Mouse (Mus musculus) kidney, postnatal 10 days (tissue): ENCODE data around the gene Gadl1.

ENCODE experiments used
- DNase-seq: peaks from one replicate; pipeline ENCODE4 v3.0.0; 2021; ENCODE audit warnings: mixed read lengths

The Gadl1 gene

DNA sequence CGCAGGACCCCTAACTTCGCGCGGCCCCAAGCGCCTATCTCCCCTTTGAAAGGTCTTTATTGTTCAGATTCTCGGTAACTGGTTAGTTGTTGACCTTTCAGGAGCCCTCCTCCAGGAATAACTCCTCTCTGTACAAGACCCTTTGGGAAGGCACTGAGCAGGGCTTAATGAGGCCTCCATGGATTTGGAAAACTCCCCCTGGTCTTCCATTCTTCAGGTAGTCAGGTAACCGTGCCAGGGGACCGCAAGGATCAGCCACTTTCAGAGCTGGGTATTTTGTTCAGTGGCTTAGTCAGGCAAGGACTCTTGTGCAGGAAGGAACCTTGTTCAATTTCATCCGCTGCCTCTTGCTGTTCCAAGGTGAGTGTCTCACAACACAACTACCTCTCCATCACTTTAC lies at the start of gene Gadl1:
Gadl1 (plus strand) TSS at position 301 of the 400 bp plus-strand sequence.
- no peak for DNase-seq

DNA sequence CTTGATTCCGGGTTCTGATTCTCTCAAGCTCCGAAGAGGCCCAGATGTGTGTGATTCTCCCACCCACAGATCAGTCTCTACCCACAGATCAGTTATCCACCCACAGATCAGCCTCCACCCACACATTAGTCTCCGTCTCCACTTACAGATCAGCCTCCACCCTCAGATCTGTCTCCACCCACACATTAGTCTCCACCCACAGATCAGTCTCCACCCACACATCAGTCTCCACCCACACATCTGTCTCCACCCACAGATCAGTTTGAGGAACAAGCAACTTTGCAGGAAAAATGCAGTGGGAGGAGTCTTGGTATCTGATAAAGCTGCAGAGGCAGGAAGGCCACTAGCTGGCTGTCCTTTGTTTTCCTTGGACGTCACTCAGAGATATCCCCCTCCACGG lies 46.5 kb upstream of the Gadl1 start:
- DNase-seq: no peak

DNA sequence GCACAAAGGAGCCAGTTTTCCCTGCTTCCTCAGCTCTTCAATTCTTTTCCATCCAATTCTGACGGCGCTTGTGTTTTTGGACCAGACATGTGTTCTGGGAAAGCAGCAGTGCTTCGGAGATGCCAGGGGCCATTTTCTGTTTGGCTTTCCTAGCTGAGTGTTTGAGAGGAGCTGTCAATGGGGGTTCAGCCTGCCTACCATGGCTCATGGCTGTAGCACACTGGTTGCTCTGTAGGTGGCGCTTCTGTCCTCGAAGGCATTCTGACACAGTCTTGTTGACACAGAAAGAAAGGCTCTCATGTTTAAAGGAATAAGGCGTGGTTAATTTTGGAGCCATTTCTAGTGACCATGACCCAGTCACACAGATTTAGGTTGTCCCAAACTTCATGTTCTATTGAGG lies 45.9 kb upstream of the Gadl1 start:
- no peak for DNase-seq

DNA sequence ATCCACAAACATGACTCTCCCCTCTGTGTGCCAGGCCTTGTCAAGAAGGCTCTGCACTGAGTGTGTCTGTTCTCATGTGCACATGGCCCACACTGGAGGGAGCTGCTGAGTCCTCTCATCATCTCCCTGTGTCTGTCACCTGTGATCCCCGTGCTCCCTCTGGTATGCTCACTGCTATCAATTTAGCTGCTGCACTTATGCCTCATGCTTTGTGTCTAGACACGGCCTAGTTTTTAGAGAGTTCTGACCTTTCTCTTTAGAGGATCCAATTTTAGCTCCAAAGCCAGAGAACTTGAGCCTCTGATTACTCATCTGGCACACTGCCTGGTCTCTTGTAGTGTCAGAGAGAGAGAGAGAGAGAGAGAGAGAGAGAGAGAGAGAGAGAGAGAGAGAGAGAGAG lies 42.0 kb upstream of the Gadl1 start:
- DNase-seq: peak; percentile 52

GRCm38 (mm10) chr9:115870168-115870567 lies 39.1 kb upstream of the Gadl1 start:
- DNase-seq: no peak

GRCm38 (mm10) chr9:115870640-115871039 lies 38.6 kb upstream of the Gadl1 start:
- no peak for DNase-seq

DNA sequence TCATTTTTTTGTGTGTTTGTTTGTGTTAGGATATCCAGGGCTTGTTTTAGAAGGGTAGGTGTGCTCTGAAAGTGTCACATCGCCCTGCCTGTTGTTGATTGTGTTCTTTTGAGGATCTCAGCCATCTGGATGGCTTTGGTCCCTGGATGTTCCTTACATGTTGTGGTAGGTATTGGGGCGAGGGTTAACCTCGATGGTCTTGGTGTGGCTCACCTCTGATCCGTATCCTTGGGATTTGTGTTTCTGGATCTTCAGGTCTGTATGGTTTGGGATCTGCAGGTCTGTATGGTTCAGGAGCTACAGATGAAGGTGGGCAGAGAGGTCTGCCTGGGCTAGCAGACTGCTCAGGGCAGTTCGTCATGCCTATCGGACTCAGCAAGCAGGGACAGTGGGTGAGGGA lies 28.8 kb upstream of the Gadl1 start:
- DNase-seq: no peak

GRCm38 (mm10) chr9:115881137-115881536 lies 28.1 kb upstream of the Gadl1 start:
- DNase-seq: no peak

DNA sequence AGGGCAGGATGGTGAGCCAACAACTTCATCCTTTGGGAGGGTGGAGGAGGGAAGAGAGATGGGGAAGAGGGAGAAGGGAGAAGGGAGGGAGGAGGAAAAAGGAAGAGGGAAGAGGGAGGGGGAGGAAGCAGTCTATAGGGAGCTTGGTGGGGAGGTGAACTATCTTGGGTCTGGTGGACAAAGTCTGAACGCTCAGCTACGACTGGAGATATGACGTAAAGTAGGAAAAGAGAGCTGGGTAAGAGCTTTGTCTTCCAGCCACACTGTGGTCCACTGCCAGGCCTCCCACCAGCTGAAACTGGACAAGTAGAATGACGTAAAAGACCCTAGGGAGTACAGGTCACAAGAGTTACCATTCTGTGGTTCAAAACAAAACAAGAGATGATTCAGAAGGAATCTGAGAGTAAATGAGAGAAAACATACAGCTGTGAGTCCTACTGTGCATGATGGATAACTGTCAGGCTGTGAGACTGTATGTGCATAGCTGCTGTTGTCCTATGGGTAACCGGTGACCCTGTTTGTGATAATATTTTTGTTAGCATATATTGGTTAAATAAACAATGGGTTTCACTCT lies 26.5 kb upstream of the Gadl1 start:
- peak; percentile 29 for DNase-seq

DNA sequence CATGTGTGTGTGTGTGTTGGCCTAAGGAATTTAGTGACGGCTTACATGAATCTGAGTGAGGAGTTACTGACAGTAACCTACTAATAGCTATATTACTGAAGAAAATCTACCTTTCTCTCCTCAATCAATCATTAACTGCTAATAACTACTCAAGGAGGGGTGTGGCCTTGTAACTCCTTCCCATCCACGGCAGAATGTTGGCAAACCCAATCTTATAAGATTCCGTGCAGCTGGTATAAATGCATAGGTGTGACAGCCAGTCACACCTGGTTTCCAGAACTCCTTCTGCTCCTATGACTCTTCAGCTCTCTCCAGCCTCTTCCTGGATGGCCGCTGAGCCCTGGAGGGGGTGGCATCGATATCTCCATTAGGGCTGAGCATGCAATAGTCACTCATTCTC lies 25.8 kb upstream of the Gadl1 start:
- no peak for DNase-seq

GRCm38 (mm10) chr9:115887571-115887970 lies 21.7 kb upstream of the Gadl1 start:
- DNase-seq: no peak

GRCm38 (mm10) chr9:115893131-115893530 lies 16.1 kb upstream of the Gadl1 start:
- no peak for DNase-seq

GRCm38 (mm10) chr9:115893947-115894346 lies 15.3 kb upstream of the Gadl1 start:
- peak; percentile 50 for DNase-seq

DNA sequence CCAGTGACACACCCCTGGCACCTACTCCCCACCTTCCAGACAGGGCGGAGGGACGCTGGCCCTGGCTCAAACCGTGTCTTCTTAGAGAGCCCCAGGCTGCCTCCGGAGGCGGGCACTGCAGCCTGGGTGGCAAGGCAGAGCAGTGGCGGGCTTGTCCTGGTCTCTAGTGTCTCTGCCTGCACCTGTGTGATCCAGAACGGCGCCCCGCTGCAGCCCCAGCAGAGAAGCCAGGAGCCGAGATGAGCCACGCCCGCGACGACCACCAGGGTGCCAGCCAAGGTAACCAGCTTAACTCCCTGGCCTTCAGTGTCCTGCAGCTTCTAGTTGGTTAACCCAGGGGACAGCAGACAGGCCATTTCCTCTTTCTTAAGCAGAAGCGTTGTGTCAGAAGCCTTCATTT lies 930 bp upstream of the Gadl1 start:
- no peak for DNase-seq

DNA sequence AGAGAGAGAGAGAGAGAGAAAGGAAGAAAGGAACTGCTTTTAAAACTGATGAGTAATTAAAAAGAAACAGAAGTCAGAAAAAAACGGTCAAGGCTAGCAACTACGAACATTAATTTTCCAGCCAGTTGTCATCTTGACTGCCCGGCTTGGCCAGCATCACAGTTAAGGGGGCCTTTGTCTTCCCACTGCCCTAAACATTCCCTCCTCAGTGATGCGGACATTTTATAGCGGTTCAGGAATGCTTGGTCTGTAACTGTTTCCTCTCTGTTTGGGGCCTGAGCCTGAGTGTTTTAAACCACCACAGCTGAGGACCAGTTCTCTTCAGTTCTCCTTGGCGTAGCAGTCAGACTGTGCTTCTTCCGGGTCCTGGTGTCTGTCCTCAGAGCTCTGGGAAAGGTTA lies 4.8 kb downstream of the Gadl1 start:
- DNase-seq: peak; percentile 38

- peak; percentile 36 for DNase-seq
Measured at GRCm38 (mm10) chr9:115915586-115916270, 6.5 kb downstream of the Gadl1 start.

DNA sequence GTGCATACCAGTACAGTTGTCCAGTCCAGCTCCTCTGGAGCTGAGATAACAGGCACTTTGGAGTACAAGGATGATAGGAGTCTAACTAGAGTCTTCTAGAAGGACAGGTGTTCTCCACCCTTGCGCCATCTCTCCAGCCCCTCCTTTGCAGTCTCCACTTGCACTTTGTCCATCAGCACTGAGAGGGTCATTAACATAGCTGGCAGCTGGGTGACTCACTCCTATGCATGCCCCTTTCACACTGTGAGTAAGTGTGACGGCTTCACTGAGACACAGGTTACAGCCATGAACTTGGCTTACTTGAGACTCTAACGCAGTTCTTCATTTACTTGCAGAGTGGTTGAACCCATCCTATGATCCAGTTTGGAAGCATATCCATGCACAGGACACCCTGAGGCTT lies 10.5 kb downstream of the Gadl1 start:
- DNase-seq: no peak

DNA sequence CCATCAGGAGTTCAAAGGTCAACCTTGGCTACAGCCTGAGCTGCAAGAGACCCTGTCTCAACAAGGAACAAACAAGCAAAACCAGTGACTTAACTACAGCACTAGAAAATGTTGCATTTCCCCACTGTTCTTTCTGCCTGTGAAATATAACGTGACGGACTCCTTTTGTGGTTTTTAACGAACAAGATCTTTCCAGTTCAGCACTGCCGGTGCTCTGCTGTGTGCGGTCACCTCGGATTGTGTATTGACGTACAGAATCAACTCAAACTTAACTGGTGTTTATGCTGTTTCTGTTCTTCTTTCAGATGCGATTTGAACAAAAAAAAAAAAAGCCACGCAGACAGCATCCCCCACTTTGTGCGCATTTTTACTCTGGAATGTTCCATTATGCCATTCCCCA lies 13.4 kb downstream of the Gadl1 start:
- no peak for DNase-seq

GRCm38 (mm10) chr9:115924094-115924493 lies 14.8 kb downstream of the Gadl1 start:
- DNase-seq: no peak

DNA sequence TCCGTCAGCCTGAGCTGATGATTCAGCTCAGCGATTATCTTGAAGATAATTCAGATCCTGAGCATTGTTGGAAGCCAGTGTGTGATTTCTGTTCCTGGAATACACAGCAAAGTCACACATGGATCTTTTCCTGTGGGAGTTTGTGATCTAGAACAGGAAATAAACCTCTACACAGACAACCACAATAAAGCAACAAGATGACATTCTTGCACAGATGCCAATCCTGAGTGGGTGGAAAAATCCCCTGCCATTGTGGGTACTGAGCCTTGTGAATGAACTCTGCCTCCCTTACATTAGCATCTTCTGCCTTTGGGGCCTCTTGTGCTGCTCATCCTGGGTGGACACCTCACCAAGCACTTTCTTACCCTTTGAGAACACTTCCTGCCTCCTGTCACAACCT lies 22.5 kb downstream of the Gadl1 start:
- no peak for DNase-seq

DNA sequence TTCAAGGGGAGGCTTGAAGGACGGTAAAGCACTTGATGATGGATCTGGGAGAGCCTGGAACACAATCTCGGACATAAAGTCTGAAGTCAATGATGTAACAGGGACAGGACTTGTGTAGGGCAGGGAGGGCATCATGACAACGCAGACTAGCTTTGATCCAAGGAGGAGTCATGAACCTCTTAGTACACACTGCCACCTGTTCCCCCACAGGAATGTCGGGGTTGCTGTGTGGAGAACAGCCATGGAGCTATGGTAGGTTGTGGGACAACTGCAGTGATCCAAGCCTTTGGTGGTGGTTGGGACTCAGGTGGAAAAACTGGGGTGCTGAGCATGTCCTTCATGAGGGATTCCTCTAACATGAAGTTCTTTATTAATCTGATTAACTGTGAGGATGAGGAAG lies 23.5 kb downstream of the Gadl1 start:
- DNase-seq: no peak

GRCm38 (mm10) chr9:115933243-115933964 lies 24.1 kb downstream of the Gadl1 start:
- no peak for DNase-seq

DNA sequence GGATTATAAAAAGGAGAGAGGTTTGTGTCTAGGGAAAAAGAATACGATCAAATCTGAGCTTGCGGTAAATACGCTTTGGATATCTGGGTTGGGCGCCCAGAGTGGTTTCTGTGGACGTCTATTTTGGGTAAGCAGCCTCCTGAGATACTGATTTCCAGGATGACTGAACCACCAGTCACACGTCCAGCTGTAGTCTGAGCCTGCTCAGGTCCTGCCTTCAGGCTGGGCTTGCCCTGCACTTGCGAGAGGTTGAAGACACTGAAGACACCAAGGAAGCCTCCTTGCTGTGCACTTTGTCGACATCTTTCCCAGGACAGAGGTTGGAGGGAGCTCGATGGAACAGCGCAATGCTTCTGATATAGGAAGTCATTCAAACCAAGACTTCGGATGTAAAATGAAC lies 25.0 kb downstream of the Gadl1 start:
- no peak for DNase-seq

GRCm38 (mm10) chr9:115936350-115936749 lies 27.1 kb downstream of the Gadl1 start:
- no peak for DNase-seq
